Mouse (Mus musculus): ENCODE measurements at regions not wholly inside any gene's neighbourhood (a gene's known extent, or its start where the extent isn't known, plus 50 kb on each side); places are given as distances from the start of the nearest gene placed in this dataset.
"Not testable (repeated sequence)": the region's sequence is repeated elsewhere in the genome, so short reads cannot be mapped to it uniquely, and the experiment has no call there.

DNA sequence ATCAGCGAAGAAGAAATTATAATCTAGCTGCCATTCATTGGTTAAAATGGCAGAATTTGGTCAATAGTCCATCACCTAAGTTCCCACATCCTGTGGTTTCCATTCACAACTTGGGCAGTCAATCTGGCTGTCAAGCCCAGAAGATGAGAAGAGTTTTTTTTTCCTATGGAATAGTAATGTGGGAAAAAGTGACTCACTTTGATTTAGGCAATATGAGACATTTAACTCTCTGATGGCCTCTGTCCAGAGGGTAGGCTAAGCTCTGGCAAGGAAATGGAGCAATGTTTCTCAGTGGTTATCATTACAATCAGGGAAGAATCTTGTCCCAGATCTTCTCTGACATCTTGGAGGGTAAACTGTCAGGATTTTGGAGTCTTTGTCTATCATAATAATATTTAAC, 367.9 kb downstream of the Ets1 start:
- in situ Hi-C loops (cut with MboI, MseI) = no loop called here

DNA sequence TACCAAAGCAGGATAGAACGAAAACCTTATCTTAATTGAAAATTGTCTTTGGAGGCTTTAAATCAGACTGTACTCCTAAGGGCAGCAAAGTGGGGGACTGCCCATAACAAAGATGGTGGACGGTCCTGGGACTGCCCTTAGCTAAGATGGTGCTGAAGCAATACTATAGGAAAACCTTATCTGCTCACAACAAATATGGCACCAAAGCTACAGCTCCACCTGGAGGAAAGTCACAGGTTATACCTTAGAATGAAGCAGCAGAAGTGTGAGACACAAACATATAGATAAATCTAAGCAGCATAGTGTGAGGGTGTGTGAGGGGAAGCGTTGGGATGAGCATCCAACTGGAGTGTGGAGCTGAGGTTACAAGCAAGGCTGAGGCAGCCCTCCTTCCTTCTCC, 368.5 kb downstream of the Ets1 start:
- in situ Hi-C loops (cut with MboI, MseI) = no loop called here

- in situ Hi-C loops (cut with MboI, MseI) = no loop called here
Observed at GRCm38 (mm10) chr9:33007456-33008063, 371.5 kb downstream of the Ets1 start.

DNA sequence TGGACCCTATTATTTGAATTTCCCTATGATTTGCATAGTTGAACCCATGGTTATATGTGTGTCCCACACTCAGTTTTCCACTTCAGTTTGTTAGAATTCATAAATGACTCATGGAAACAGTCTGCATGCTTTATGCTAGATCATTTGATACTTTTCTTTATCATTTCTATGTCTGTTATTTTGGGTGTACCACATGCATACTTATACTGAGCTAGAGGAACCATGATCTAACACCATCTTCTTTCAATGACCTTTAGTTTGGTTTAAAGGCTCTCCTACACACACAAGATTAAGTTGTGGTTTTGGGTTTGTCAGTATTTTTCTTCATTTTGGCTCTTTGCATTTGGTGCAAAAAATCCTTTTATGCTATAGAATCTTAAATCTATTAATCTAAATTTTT, 375.2 kb downstream of the Ets1 start:
- in situ Hi-C loops (cut with MboI, MseI) = no loop called here

- in situ Hi-C loops (cut with MboI, MseI) = no loop called here
Observed at GRCm38 (mm10) chr9:33035401-33035800, 399.4 kb downstream of the Ets1 start.

GRCm38 (mm10) chr9:33039221-33039790, 403.3 kb downstream of the Ets1 start:
- in situ Hi-C loops (cut with MboI, MseI) = no loop called here

DNA sequence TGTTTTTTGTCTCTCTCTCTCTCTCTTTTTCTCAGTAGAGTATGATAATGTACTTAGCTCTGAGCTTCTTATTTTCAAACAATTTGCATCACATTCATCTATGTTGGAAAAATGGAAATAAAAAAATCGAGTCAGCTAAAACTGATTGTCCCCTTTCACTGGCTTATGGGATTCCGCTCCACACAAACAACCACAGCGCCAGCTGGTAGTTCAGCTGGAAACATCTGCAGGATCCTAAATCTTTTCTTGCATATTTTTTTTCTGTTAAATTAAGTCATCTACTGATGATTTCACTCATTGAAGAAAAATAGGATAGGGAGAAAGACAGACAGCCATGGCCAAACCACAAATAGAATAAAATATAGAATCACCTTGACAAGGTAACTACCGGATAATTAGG, 414.8 kb downstream of the Ets1 start:
- in situ Hi-C loops (cut with MboI, MseI) = no loop called here

- in situ Hi-C loops (cut with MboI, MseI) = no loop called here
Observed at GRCm38 (mm10) chr9:33060636-33061264, 424.7 kb downstream of the Ets1 start.

- in situ Hi-C loops (cut with MboI, MseI) = no loop called here
Observed at GRCm38 (mm10) chr9:33062476-33062875, 426.5 kb downstream of the Ets1 start.

DNA sequence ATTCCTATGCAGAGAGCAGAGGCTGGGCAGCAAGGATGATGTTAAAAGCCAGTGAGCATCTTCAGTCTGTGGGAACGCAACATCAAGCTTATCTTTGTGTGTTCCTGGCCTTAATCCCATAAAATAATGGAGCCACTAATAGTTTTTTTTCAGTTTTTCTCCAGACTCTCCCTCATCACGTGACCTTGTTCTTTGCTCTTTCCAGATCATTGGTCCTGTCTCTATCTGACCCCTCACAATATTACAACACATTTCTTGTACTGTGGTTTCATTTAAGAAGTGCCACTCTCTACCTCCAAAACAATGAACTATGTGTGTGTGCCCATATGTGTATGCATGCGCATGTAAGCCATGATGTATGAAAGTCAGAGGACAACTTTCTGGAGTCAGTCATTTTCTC, 429.3 kb downstream of the Ets1 start:
- in situ Hi-C loops (cut with MboI, MseI) = no loop called here

- in situ Hi-C loops (cut with MboI, MseI) = no loop called here
Observed at GRCm38 (mm10) chr9:33067521-33067920, 431.5 kb downstream of the Ets1 start.

DNA sequence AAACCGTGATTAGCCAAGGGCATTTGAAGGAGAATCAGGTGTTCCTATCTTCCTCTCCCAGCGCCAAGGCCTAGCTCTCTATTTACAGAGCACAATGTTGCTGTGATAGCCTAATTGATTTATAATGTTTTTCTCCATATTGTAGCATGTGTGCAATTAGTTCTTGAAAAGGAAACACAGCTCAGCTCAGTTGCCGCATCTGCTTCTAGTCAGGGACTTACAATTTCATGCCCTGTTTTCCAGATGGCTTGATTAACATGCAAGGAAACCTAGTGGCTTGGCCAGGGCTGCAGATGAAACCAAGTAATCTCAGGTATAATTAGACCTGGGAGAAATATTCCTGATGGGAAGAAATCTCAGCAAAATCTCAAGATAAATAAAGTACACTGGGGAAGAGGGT, 434.1 kb downstream of the Ets1 start:
- in situ Hi-C loops (cut with MboI, MseI) = no loop called here

GRCm38 (mm10) chr9:33080271-33080670, 444.2 kb downstream of the Ets1 start:
- in situ Hi-C loops (cut with MboI, MseI) = no loop called here

DNA sequence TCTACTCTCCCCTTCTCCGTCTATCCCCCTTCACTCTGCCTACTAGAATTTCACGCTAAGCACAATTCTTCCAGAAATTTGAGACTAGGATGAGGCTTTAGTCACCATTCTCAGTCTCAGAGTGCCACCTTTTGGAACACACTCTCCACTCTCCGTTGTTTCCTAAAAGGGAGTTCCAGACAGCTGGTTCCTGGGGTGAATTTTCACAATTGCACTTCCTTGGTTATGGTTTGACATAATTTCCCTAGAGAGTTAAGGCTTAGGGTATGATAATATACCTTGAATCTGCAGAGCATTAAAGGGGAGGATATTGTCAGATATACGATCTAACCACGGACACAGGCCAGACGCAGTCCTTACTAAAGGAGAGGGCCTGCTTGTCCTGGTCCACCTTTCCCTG, 444.8 kb downstream of the Ets1 start:
- in situ Hi-C loops (cut with MboI, MseI) = no loop called here

DNA sequence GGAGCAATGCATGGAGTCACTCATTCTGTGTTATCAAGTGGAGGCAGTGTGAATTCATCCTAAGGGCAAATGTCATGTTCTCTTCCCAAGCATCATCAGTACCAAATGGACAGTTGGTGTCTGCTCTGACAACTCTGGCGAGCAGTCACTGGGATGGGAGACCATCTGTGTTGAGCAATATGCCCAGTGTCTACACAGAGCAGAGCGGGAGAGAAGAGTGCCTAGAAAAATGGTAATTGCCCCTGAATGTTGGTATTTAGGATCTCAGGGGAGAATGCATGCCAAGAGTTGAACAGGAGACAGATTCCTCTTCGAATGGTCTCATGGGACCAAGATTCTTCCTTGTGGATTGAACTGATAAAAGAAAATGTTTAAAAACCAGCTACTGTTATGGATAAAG, 454.0 kb downstream of the Ets1 start:
- in situ Hi-C loops (cut with MboI, MseI) = loop anchor here (5.0 to 10.0 kb wide), 4 partner anchors 148 to 683 kb away; no protein-coding TSS in a partner anchor

GRCm38 (mm10) chr9:33091664-33092063, 455.6 kb downstream of the Ets1 start:
- in situ Hi-C loops (cut with MboI, MseI) = loop anchor here (5.0 to 10.0 kb wide), 4 partner anchors 149 to 684 kb away; no protein-coding TSS in a partner anchor

- in situ Hi-C loops (cut with MboI, MseI) = loop anchor here (10.0 kb wide), 1 partner anchor 331 kb away; no protein-coding TSS in a partner anchor
Observed at GRCm38 (mm10) chr9:33095654-33096053, 459.6 kb downstream of the Ets1 start.

DNA sequence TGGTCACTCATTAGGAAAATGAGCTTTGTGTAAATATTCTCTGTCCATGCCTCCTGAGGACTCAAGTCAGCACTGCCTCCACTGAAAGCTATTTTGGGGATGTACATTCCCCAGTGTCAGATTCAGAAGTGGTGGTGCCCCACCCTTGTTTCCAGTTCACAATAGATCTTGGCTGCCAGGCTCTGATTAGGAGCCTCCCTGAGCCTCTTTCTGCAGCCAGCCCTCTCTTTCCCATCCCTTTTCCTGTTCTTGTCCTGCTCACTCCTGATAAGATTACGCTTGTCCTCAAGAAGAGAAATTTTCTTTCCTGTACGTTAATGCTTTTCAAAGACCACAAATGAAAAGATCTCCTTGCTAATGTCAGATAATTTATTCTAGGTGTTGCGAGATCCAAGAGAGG, 465.2 kb downstream of the Ets1 start:
- in situ Hi-C loops (cut with MboI, MseI) = loop anchor here (10.0 kb wide), 1 partner anchor 134 kb away; no protein-coding TSS in a partner anchor

GRCm38 (mm10) chr9:33104623-33105074, 468.6 kb downstream of the Ets1 start:
- in situ Hi-C loops (cut with MboI, MseI) = loop anchor here (10.0 kb wide), 1 partner anchor 130 kb away; no protein-coding TSS in a partner anchor

DNA sequence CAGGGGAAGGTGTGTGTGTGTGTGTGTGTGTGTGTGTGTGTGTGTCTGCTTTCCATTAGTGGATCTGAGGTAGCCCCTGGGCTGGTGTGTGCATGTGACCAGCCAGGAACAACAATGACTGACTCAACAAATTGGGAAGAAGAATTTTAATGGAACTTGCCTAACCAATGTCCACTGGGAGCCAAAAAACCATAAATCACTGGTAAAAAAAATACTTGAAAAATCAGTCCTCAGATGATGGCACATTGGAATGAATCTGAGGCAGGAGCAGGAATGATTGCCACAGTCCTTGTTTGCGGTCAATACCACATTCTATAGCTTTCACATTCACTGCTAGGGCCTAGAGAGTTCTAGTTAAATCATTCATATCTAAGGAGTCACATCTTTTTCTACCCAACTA, 487.8 kb downstream of the Ets1 start:
- in situ Hi-C loops (cut with MboI, MseI) = no loop called here

GRCm38 (mm10) chr9:33152186-33152585, 516.2 kb downstream of the Ets1 start:
- in situ Hi-C loops (cut with MboI, MseI) = no loop called here

- in situ Hi-C loops (cut with MboI, MseI) = no loop called here
Observed at GRCm38 (mm10) chr9:33168159-33168558, 532.1 kb downstream of the Ets1 start.

- in situ Hi-C loops (cut with MboI, MseI) = not testable (repeated sequence)
Observed at GRCm38 (mm10) chr9:33169093-33169492, 533.1 kb downstream of the Ets1 start.
